ENCODE assay signal across 23 mouse cellular contexts in genomic region chr8:70099276-70099675, GRCm38 (mm10). TPM values are rescaled to one million over a fixed set of nuclear protein-coding genes. Genes with fewer than 3 reads are reported as not detected.
"Had no signal": no experiment of that assay in that cellular context is flagged by ENCODE, and none has a peak within 500 bp of the region (broad histone marks: within the 10 kb centered on the region; RNA-seq: fewer than 3 reads in every experiment).

No protein-coding gene starts in this region.

- H3K4me1 ChIP-seq: limb, embryonic 10.5 days; limb, embryonic 13.5 days; liver, embryonic 12.5 days; liver, embryonic 15.5 days; stomach, embryonic 15.5 days had no signal

- H3K4me3 ChIP-seq: limb, embryonic 10.5 days; limb, embryonic 13.5 days; liver, embryonic 12.5 days; liver, embryonic 15.5 days; stomach, embryonic 15.5 days had no signal

- H3K27ac ChIP-seq: kidney, postnatal 0 days; limb, embryonic 10.5 days; limb, embryonic 13.5 days; liver, embryonic 12.5 days; liver, embryonic 15.5 days; stomach, embryonic 15.5 days had no signal

- DNase-seq: kidney, adult 2 months; kidney, postnatal 25 days; layer of hippocampus, postnatal 36 days; liver; lung, adult 2 months; lung, postnatal 14 days; lung, postnatal 4 days; midbrain, embryonic 14.5 days; right cerebral cortex, postnatal 14 days; spleen, adult 18-20 months; thymus, adult 18-20 months; thymus, postnatal 14 days; thymus, postnatal 4 days had no signal

RNA-seq across cellular contexts. Expression of gene Hapln4, which starts 16.0 kb away (rescaled TPM):
- total RNA-seq: megakaryocyte progenitor cell, adult 5-6 weeks; megakaryocyte-erythroid progenitor cell, adult 5-6 weeks had no signal
- polyA plus RNA-seq: intestine, postnatal 0 days; kidney, embryonic 14.5 days; kidney, postnatal 0 days; limb, embryonic 10.5 days; limb, embryonic 13.5 days had no signal

RNA-seq across cellular contexts. Expression of gene Ncan, which starts 21.4 kb away (rescaled TPM):
- total RNA-seq: megakaryocyte progenitor cell, adult 5-6 weeks; megakaryocyte-erythroid progenitor cell, adult 5-6 weeks had no signal
- polyA plus RNA-seq: liver, embryonic 12.5 days had no signal

RNA-seq across cellular contexts. Expression of gene Tm6sf2, which starts 26.6 kb away (rescaled TPM):
- total RNA-seq: megakaryocyte-erythroid progenitor cell, adult 5-6 weeks had no signal
